Mouse (Mus musculus): ENCODE results near the gene Pthlh. TPM values are rescaled to one million over a fixed set of nuclear protein-coding genes. Genes with fewer than 3 reads are reported as not detected.

Pthlh gene
- polyA plus RNA-seq, 1 experiment from 2014 or later = 0.91 TPM

- no peak overlapping the region for H3K4me2 ChIP-seq (ENCODE audit: low read length)
- no peak overlapping the region for H3K4me3 ChIP-seq (ENCODE audit: low read depth, low read length)
- H3K4me1 ChIP-seq (ENCODE audit: control insufficient read depth, insufficient read depth, low read length) = no peaks in the 10 kb centered on the region
- no peak overlapping the region for H3K27ac ChIP-seq (ENCODE audit: low read depth, low read length)
- H3K9ac ChIP-seq (ENCODE audit: low read length) = no peak overlapping the region
- 92% methylated on average over 1 of the region's 1 CpGs for WGBS
- H3K9me3 ChIP-seq (replicated peaks; ENCODE audit: control insufficient read depth, low read length) = no peaks in the 10 kb centered on the region
- DNase-seq (ENCODE audit: low spot score) (no peak), ATAC-seq (no peak)
- no peaks in the 10 kb centered on the region for H3K27me3 ChIP-seq (replicated peaks; ENCODE audit: control insufficient read depth, insufficient read depth, low read length)
- H3K36me3 ChIP-seq (ENCODE audit: control insufficient read depth, insufficient read depth, low read length) = no peaks in the 10 kb centered on the region
These were observed 37.3 kb downstream of the Pthlh start for GRCm38 (mm10) chr6:147226696-147227095.

- no peak overlapping the region for H3K4me3 ChIP-seq (ENCODE audit: low read depth, low read length)
- H3K27me3 ChIP-seq (replicated peaks; ENCODE audit: control insufficient read depth, insufficient read depth, low read length) = no peaks in the 10 kb centered on the region
- DNase-seq (ENCODE audit: low spot score) = no peak
- H3K4me1 ChIP-seq (ENCODE audit: control insufficient read depth, insufficient read depth, low read length) = no peaks in the 10 kb centered on the region
- H3K4me2 ChIP-seq (ENCODE audit: low read length) = no peak overlapping the region
- ATAC-seq = no peak
- H3K36me3 ChIP-seq (ENCODE audit: control insufficient read depth, insufficient read depth, low read length) = no peaks in the 10 kb centered on the region
- no peak overlapping the region for H3K9ac ChIP-seq (ENCODE audit: low read length)
- no peaks in the 10 kb centered on the region for H3K9me3 ChIP-seq (replicated peaks; ENCODE audit: control insufficient read depth, low read length)
- H3K27ac ChIP-seq (ENCODE audit: low read depth, low read length) = no peak overlapping the region
- 88% methylated on average over 5 of the region's 5 CpGs for WGBS
These were observed 44.9 kb downstream of the Pthlh start for GRCm38 (mm10) chr6:147219099-147219498.

GRCm38 (mm10) chr6:147216156-147216555 lies 47.8 kb downstream of the Pthlh start:
- no peaks in the 10 kb centered on the region for H3K36me3 ChIP-seq (ENCODE audit: control insufficient read depth, insufficient read depth, low read length)
- no peak for DNase-seq (ENCODE audit: low spot score)
- no peaks in the 10 kb centered on the region for H3K4me1 ChIP-seq (ENCODE audit: control insufficient read depth, insufficient read depth, low read length)
- no peaks in the 10 kb centered on the region for H3K27me3 ChIP-seq (replicated peaks; ENCODE audit: control insufficient read depth, insufficient read depth, low read length)
- no peak overlapping the region for H3K4me3 ChIP-seq (ENCODE audit: low read depth, low read length)
- no peak overlapping the region for H3K27ac ChIP-seq (ENCODE audit: low read depth, low read length)
- no peak overlapping the region for H3K9ac ChIP-seq (ENCODE audit: low read length)
- no peak overlapping the region for H3K4me2 ChIP-seq (ENCODE audit: low read length)
- WGBS = 95% methylated on average over 1 of the region's 1 CpGs
- H3K9me3 ChIP-seq (replicated peaks; ENCODE audit: control insufficient read depth, low read length) = no peaks in the 10 kb centered on the region
- ATAC-seq = no peak

GRCm38 (mm10) chr6:147207821-147208330 lies 56.1 kb downstream of the Pthlh start:
- Histone ChIP-seq H3K9me3 (replicated peaks; ENCODE audit: control insufficient read depth, low read length) (no peaks in the 10 kb centered on the region), H3K36me3 (ENCODE audit: control insufficient read depth, insufficient read depth, low read length) (no peaks in the 10 kb centered on the region), H3K4me3 (ENCODE audit: low read depth, low read length) (no peak overlapping the region), H3K27ac (ENCODE audit: low read depth, low read length) (no peak overlapping the region), H3K4me2 (ENCODE audit: low read length) (no peak overlapping the region), H3K4me1 (ENCODE audit: control insufficient read depth, insufficient read depth, low read length) (no peaks in the 10 kb centered on the region), H3K27me3 (replicated peaks; ENCODE audit: control insufficient read depth, insufficient read depth, low read length) (no peaks in the 10 kb centered on the region), H3K9ac (ENCODE audit: low read length) (no peak overlapping the region)
- DNase-seq (ENCODE audit: low spot score) = no peak
- whole genome bisulfite sequencing = 94% methylated on average over 5 of the region's 5 CpGs
- ATAC-seq = no peak

Other genes starting within 250 kb of the Pthlh start
- 0.43 and 0.56 TPM in 2 replicates for gene Rep15, start 231.6 kb downstream of the Pthlh start, polyA plus RNA-seq (2014; fragmentation: Nextera tagmentation; extraction: Ambion mirVana)
- 108 and 119 TPM in 2 replicates for gene Mrps35, start 221.4 kb downstream of the Pthlh start, polyA plus RNA-seq (2014; fragmentation: Nextera tagmentation; extraction: Ambion mirVana)
- 0.56 and 0.91 TPM in 2 replicates for gene Mansc4, start 177.2 kb downstream of the Pthlh start, polyA plus RNA-seq (2014; fragmentation: Nextera tagmentation; extraction: Ambion mirVana)
- 6.3 and 7.5 TPM in 2 replicates for gene Klhl42, start 172.8 kb downstream of the Pthlh start, polyA plus RNA-seq (2014; fragmentation: Nextera tagmentation; extraction: Ambion mirVana)
- 33.7 and 36.0 TPM in 2 replicates for gene Ccdc91, start 211.6 kb upstream of the Pthlh start, polyA plus RNA-seq (2014; fragmentation: Nextera tagmentation; extraction: Ambion mirVana)

Data from forebrain, embryonic 14.5 days (tissue).